Comparison of ENCODE assay signal across 11 mouse cellular contexts in genomic region chr2:168541223-168541622, GRCm38 (mm10).
"Had no signal": no experiment of that assay in that cellular context is flagged by ENCODE, and none has a peak within 500 bp of the region (broad histone marks: within the 10 kb centered on the region; RNA-seq: fewer than 3 reads in every experiment).

No protein-coding gene starts in this region.

- ATAC-seq: intestine, embryonic 15.5 days; midbrain, embryonic 13.5 days had no signal

- H3K4me1 ChIP-seq: liver, embryonic 13.5 days had no signal

- H3K36me3 ChIP-seq: intestine, embryonic 15.5 days; limb, embryonic 12.5 days; liver, embryonic 13.5 days; lung, embryonic 15.5 days; midbrain, embryonic 13.5 days; stomach, embryonic 15.5 days had no signal

- H3K27me3 ChIP-seq: intestine, embryonic 15.5 days; liver, embryonic 13.5 days; lung, embryonic 15.5 days; midbrain, embryonic 13.5 days; stomach, embryonic 15.5 days had no signal

- DNase-seq: kidney, postnatal 10 days; layer of hippocampus, postnatal 36 days; liver, embryonic 13.5 days; lung, postnatal 14 days; right cerebral cortex, postnatal 14 days; thymus, postnatal 36 days had no signal

- H3K4me3 ChIP-seq: intestine, embryonic 15.5 days; limb, embryonic 12.5 days; liver, embryonic 13.5 days; lung, embryonic 15.5 days; midbrain, embryonic 13.5 days; stomach, embryonic 15.5 days had no signal

- H3K27ac ChIP-seq: intestine, embryonic 15.5 days; limb, embryonic 12.5 days; liver, embryonic 13.5 days; lung, embryonic 15.5 days; midbrain, embryonic 13.5 days; stomach, embryonic 15.5 days had no signal

- H3K9me3 ChIP-seq: intestine, embryonic 15.5 days; limb, embryonic 12.5 days; liver, embryonic 13.5 days; lung, embryonic 15.5 days; midbrain, embryonic 13.5 days; stomach, embryonic 15.5 days had no signal

- H3K4me2 ChIP-seq: intestine, embryonic 15.5 days; limb, embryonic 12.5 days; liver, embryonic 13.5 days; lung, embryonic 15.5 days; midbrain, embryonic 13.5 days; stomach, embryonic 15.5 days had no signal

- H3K9ac ChIP-seq: intestine, embryonic 15.5 days; limb, embryonic 12.5 days; liver, embryonic 13.5 days; lung, embryonic 15.5 days; midbrain, embryonic 13.5 days; stomach, embryonic 15.5 days had no signal
